Mouse (Mus musculus): ENCODE data around the gene Gramd4.

Gramd4 gene

DNA sequence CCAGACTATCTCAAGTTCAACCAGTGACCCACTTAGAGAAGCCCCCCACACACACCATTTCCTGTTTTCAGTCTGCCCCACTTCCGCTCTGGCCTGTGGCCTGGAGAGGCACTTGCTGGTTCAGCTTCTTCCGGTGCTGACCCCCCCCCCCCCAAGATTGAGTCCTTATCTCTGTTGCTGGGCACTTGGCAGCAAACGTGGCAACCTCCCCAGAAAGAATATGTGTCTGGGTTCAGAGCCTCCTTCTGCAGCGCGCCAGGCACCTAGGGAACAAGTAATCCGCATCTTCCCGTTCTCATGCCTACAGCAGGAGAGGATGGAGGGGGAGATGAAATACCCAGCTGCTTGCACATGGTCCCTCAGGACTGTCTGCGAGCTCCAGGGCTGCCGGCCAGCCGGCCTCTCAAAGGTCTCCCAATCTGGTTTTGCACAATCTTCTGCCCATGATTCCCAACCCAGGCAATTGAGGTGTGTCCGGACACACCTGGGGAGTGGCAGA lies 124.5 kb downstream of the Gramd4 start:
- DNase-seq (ENCODE audit: low read depth) = peak; percentile 87

DNA sequence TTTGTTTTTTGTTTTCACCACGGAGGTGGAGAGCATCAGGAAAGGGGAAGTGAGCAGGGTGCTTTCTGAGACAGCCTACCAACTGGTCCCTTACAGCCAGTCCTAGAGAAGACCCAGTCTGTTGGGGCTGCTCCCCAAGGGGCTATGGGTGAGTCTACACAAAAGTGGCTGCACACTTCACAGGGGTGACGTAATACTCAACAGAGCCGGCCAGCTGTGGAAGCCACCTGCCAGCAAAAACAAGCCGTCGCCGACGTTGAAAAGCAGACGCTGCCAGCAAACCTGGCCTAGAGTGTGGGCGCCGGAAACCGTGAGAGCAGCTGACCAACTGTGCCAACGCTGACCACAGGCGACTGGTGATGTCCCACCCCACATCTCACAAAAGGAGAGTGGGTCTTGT lies 125.2 kb downstream of the Gramd4 start:
- peak; percentile 79 for DNase-seq (ENCODE audit: low read depth)

DNA sequence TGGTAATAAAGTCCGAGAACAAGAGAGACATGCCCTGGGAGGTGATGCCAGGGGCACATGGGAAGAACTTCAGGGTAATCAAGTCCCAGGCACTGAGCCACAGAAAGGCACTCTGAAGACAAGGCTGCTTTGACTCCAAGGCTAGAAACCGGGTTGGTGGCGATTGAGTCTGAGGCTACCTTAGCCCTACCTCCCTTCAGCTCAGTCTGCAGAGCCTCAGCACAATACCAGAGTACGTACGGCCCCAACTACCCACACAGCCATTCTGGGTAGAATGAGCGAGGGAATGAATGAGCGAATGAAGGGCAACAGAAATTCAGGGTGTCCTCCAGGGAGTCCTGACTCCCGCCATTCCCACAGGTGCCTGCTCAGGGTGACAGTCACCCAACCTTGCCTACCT lies 126.0 kb downstream of the Gramd4 start:
- DNase-seq (ENCODE audit: low read depth) = no peak

DNA sequence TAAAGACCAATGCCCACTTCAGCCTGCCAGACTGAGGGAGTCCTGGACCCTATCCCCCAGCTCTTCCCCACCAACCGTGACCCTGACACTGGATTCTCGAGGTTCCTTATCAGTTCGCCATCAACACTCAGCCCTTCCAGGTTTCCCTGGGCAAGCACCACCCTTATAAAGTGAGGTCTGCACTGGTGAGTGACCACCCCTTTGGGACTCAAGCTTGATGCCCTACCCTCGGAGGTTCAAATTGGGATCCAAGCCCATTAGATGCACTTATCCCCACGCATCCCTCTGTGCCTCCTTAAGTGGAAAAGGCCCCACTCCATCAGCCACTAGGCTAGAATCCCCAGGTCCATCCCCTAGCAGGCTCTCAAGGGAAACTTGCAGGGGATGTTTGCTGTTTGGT lies 126.6 kb downstream of the Gramd4 start:
- DNase-seq (ENCODE audit: low read depth) = no peak

DNA sequence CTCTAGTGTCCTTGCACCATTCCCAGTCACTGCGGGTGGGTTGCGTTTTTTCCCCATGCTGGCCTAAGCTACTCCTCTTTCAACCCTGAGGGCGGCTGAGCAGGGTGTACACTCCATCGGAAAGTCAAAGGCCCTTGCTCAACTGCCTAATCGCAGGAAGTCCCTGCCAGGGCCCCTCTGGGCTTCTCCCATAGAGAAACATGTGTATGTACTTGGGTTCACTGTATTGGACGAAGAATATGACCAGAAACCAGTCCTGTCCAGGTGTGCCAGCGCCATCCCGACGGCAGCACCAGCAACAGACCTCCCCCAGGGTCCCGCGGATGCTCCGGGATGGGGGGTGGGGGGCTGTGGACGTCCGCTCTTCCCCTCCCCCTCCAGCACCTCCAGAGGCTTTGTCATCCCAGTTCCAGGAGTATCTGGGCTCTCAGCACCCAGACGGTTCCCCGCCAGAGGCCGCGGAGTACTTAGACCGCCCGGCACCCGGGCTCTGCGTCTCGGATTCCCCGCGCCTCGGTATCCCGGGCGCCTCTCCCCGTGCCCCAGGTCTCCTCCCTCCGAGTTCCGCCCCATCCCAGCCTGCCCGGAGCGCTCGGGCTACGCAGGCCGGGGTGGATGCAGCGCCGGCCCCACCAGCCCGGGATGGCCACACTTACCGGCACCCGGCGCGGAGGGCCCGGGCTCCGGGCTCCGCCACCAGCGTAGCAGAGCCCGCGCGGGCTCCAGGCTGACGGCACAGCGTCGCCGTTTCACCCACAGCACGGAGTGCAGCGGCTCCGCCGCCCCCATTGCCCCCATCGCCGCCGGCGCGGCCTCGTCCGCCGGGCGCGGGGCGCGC lies 127.6 kb downstream of the Gramd4 start:
- peak; percentile 64 for DNase-seq (ENCODE audit: low read depth)

DNA sequence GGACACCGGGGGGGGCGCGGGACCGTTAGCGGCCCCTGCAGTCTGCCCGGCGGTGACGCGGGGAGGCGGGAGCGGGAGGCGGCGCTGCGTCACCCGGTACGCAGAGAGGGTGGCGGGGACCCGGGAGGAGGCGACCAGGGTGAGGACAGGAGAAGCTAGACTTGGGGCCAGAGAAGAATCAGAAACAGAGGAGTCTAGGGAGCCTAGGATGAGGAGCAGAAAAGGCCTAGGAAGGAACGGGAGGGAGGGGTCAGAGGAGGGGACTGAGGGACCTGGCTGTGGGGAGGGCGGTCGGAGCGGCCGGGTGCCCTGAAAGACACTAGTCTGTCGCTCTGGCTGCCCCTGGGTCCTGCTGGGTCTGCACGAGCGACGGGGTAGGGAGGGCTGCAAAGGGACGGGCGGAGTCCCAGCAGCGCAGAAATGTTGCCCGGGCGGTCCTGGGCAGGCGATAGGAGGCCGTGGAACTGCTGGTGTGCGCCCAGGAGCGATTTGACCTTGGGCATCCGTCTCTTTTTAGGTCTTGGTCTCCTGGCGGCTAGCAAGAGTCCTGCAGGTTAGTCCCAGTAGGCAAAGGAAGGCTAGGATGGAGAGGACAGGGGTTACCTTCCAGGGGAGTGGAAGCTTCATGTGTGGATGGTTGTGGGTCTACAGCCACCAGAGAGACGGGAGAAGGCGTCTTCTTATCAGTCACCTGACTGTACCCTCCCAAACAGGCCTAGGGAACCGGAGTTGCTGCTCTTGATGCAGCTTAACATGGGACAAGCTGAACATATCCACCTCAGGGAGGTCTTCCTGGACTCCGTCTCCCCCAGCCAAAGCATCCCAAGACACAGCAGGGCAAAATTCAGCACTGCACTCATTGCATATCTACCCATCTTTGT lies 128.4 kb downstream of the Gramd4 start, which contains the start of gene Cerk:
Gene Cerk (minus strand): TSS at position 453 of the 881 bp plus-strand sequence.
- peak; percentile 78 for DNase-seq (ENCODE audit: low read depth)

DNA sequence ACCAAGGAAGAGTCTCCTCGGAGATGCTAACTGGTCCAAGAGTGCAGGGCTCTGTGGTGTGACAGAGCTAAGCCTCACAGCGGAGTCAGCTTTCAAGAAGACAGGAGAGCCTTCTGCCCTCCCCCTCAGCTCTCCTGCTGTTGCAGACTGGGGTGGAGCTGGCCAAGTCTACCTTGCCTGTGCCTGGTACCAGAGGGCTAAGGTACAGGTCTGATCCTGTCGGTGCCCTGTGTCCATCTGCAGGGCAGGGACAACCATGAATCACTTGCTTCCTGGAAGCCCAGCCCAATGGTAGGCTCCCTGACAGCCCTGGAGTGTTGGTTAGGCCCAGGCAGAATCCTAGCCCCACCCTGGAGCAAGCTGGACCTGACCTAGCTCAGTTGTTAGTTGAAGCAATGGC lies 129.2 kb downstream of the Gramd4 start:
- no peak for DNase-seq (ENCODE audit: low read depth)
